Mouse (Mus musculus): Measurements from ENCODE around the gene Ripply3. TPM values are rescaled to one million over a fixed set of nuclear protein-coding genes. Genes with fewer than 3 reads are reported as not detected.

The Ripply3 gene
- total RNA-seq (2021) = 1 to 10 TPM; 4.7 to 6.6 TPM
- long read RNA-seq, experiment 1, transcript Ripply3-201 (4 exons, 1,531 nt) = major isoform, 6 of 6 reads
- long read RNA-seq, experiment 1, partial matches to known transcripts = 0 of 6 reads
- long read RNA-seq, experiment 1, other reads (novel, unspliced or antisense) = 0 of 6 reads
- long read RNA-seq, experiment 2, partial matches to known transcripts = 0 of 5 reads
- long read RNA-seq, experiment 2, other reads (novel, unspliced or antisense) = 1 of 5 reads

- DNase-seq (ENCODE audit: low spot score in 2 of 2) = peak; percentile 37 to 53
Measured at GRCm38 (mm10) chr16:94327781-94328711, at the start of gene Ripply3. Gene Ripply3, plus strand, starts transcription at chr16:94328420.

GRCm38 (mm10) chr16:94283972-94284371, 44.2 kb upstream of the Ripply3 start:
- DNase-seq (ENCODE audit: low spot score in 2 of 2) = no peak

- DNase-seq (ENCODE audit: low spot score in 2 of 2) = no peak
Measured at GRCm38 (mm10) chr16:94287826-94288225, 40.4 kb upstream of the Ripply3 start.

- DNase-seq (ENCODE audit: low spot score in 2 of 2) = peak in 1 of 2 experiments; percentile 39
Measured at GRCm38 (mm10) chr16:94289138-94290072, 38.8 kb upstream of the Ripply3 start.

- peak; percentile 58 to 73 for DNase-seq (ENCODE audit: low spot score in 2 of 2)
Measured at GRCm38 (mm10) chr16:94290073-94290999, 37.9 kb upstream of the Ripply3 start.

GRCm38 (mm10) chr16:94291141-94291540, 37.1 kb upstream of the Ripply3 start:
- DNase-seq (ENCODE audit: low spot score in 2 of 2) = no peak

- no peak for DNase-seq (ENCODE audit: low spot score in 2 of 2)
Measured at GRCm38 (mm10) chr16:94298081-94298480, 30.1 kb upstream of the Ripply3 start.

- no peak for DNase-seq (ENCODE audit: low spot score in 2 of 2)
Measured at GRCm38 (mm10) chr16:94299210-94299609, 29.0 kb upstream of the Ripply3 start.

- no peak for DNase-seq (ENCODE audit: low spot score in 2 of 2)
Measured at GRCm38 (mm10) chr16:94301194-94301593, 27.0 kb upstream of the Ripply3 start.

GRCm38 (mm10) chr16:94301696-94302095, 26.5 kb upstream of the Ripply3 start:
- no peak for DNase-seq (ENCODE audit: low spot score in 2 of 2)

GRCm38 (mm10) chr16:94302274-94303202, 25.7 kb upstream of the Ripply3 start:
- DNase-seq (ENCODE audit: low spot score in 2 of 2) = no peak

- DNase-seq (ENCODE audit: low spot score in 2 of 2) = no peak
Measured at GRCm38 (mm10) chr16:94303203-94303535, 25.1 kb upstream of the Ripply3 start.

GRCm38 (mm10) chr16:94307526-94307925, 20.7 kb upstream of the Ripply3 start:
- DNase-seq (ENCODE audit: low spot score in 2 of 2) = no peak

GRCm38 (mm10) chr16:94307942-94308341, 20.3 kb upstream of the Ripply3 start:
- no peak for DNase-seq (ENCODE audit: low spot score in 2 of 2)

- DNase-seq (ENCODE audit: low spot score in 2 of 2) = no peak
Measured at GRCm38 (mm10) chr16:94309025-94309424, 19.2 kb upstream of the Ripply3 start.

GRCm38 (mm10) chr16:94311416-94311815, 16.8 kb upstream of the Ripply3 start:
- DNase-seq (ENCODE audit: low spot score in 2 of 2) = no peak

- DNase-seq (ENCODE audit: low spot score in 2 of 2) = no peak
Measured at GRCm38 (mm10) chr16:94311931-94312330, 16.3 kb upstream of the Ripply3 start.

GRCm38 (mm10) chr16:94312663-94313228, 15.5 kb upstream of the Ripply3 start:
- peak; percentile 51 to 81 for DNase-seq (ENCODE audit: low spot score in 2 of 2)
